Mouse (Mus musculus) layer of hippocampus, postnatal 10 days (tissue): ENCODE measurements around the gene Smim4. TPM values are rescaled to one million over a fixed set of nuclear protein-coding genes. Genes with fewer than 3 reads are reported as not detected.

Experiments
- DNase-seq, 2 experiments: peaks; one replicate each; pipeline ENCODE4 v3.0.0; 2021; ENCODE audit warnings: low spot score in 2 of 2
- total RNA-seq, 2 experiments: library from RNA; stranded (reverse); gene quantifications; 2 replicates each; pipeline ENCODE4 v1.2.3; 2021

Gene Smim4
- total RNA-seq, 2 experiments from 2014 or later: 32.5 to 33.5 TPM

DNA sequence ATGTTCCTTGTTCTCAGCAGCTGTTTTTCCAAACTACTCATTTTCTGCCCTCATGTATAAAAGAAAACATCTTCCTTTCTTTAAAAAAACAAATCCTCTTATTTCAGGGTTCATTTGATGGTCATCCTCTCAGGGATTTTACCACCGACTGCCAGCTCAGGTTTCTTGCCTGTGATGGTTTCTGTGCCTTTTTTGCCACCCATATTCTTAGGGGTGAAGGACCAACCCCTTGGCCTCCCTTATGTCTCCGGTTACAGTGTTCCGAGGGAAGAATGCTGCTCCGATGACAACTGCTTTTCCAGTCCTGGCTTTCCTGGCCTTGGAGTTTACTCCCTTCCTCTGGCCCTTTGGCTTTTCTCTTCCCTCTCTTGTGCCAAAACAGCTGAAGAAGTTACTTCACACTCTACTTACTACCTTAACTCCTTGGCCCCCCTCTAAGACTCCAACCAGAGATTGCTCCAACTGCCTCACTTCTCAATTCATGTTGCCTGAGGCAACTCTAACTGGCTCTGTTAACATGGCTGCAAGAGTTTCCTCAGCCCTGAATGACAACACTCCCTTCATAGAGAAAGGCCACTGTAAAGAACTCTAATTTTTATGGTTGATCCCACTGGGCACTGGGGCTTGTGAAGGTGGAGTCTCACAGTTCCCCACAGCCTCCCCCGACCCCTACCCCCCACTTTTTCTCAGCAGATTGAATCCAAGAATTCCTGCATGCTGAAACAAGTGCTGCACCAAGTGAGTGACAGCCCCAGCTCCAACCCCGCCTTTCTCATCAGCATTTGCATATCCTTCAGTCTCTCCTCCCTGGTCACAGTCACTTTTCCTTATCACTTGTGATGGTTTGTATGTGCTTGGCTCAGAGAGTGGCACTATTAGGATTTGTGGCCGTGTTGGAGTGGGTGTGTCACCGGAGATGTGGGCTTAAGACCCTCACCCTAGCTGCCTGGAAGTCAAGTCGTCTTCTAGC lies 3.4 kb downstream of the Smim4 start:
- no peak for DNase-seq

DNA sequence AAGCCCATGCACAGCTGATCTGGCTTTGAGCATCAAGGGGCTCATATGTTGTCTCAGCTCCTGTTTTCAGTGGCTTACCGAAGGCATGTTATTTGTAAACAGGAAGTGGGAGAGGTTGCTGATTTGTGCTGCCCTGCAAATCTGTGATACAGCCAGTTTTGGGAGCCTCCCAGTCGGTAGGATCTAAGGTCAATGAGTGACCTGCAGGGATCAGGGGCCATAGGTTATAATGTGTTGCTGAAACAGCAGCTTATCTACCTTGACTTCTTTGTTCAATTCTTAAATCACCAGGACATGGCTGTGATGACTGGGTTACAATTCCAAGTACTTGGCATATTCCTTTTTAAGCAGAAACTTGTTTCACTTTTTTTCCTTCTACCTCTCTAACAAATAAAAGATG lies 13.2 kb downstream of the Smim4 start:
- no peak for DNase-seq

DNA sequence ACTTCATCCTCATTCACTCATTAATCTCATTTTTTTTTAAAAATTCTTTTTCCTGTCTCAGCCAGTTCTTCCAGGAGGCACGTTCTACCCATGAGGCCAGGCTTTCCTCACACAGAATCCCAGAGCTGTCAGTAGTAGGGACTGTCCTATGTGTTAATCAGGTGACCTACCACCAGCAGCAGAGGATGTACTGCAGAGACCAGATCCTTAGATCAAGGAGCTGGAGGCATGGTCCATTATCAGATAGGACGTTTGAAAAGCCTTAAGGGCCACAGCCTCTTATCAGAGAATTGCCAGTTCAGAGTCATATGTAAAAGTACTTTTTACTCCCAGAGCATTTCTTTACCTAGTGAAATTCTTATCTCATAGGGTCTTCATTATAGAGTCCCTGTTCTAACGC lies 14.7 kb downstream of the Smim4 start:
- no peak for DNase-seq

DNA sequence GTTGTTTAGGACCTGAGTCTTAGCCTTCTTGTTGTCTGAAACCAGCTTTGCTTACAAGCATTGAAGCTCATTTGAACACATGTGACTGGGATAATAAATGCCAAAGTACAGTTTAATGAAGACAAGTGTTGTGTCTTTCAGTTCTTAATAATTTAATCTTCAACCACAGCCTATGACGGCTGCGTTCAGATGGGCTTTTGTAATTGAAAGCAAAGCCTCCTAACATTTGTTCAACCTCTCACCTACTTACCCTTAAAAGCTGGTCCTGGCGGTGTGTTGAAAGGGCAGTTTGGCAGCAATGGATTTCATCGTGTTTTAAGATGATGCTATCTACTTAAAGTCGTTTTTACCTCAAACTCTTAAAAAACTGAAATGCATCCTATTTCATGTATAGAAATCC lies 16.6 kb downstream of the Smim4 start:
- DNase-seq: no peak

DNA sequence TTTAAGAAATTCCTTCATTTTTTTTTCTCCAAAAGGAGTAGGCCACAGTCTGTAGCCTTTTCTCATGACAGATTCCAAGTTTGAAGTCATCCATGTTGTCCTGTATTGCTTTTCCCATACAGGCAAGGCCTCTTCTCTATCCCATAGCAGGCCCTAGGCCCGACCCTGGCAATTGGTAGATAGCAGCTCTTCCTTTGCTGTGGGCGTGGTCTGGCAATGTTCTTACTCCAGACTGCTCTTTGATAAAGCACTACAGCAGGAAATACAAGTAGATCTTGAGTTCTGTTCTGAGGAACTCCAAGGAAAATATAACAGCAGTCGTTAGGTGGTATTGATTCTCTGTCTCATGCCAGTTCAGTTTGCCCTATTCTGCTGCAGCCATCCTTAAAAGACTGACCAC lies 18.1 kb downstream of the Smim4 start:
- no peak for DNase-seq

DNA sequence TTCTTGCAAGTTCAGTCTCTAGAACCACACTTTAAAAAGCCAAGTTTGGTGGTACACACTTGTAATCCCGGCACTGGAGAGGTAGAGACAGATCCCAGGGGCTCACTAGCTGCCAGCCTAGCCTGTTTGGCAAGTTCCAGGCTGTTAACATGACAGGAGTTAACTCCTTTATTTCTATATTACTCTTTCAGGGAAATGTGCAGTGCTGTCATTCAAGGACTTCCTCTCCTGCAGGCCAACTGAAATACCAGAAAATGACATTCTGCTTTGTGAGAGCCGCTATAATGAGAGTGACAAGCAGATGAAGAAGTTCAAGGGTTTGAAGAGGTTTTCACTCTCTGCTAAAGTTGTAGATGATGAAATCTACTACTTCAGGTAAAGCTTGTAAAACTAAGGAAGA lies 23.6 kb downstream of the Smim4 start:
- no peak for DNase-seq

DNA sequence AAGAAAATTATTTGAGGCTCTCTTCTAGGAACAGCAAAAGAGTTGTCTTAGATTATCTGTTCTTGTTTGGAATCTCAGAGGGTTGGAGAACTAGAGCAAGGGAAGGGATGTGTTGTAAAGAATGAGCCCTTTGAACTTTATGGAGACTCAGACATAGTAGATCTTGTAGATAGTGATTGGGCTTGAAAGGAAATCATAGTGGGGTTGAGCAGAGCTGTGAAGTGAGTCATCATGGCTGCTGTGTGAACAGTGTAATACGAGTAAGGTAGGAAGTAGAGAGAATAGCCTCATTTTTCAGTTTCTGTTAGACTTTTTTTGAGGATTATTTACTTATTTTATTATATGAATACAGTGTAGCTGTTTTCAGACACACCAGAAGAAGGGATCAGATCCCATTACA lies 38.8 kb downstream of the Smim4 start:
- DNase-seq: no peak

DNA sequence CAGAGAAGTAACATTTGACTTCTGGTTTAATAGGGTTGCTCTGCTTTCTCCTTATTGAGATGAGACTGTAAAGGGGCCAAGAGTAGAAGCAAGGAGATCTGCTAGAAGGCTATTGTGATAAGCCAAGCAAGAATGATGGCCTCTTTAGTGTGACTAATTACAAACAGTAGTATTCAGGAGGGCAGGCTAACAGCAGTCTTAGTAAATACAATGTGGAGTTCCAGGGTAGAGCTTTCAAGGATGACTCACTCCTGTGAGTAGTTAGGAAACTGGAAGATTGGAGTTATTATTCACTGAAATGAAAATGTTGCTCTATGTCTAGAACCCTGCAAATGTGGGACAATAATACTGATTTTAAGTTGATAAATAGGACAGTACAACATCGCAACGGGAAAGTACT lies 40.2 kb downstream of the Smim4 start:
- no peak for DNase-seq

DNA sequence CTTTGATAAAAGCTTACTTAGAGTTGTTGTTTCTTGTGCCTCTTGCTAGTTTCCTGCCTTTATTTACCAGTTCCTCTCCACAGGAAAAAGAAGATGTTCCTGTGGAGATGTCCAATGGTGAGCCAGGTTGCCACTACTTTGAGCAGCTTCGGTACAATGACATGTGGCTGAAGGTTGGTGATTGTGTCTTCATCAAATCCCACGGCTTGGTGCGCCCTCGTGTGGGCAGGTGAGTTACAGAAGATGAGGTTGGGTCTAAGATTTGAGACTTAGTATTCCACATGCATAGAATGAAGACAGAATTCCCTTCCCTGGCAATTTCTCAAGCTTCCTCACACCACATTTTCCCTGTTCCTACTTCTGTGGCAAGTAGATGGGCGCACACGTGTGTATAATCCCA lies 41.3 kb downstream of the Smim4 start:
- no peak for DNase-seq

DNA sequence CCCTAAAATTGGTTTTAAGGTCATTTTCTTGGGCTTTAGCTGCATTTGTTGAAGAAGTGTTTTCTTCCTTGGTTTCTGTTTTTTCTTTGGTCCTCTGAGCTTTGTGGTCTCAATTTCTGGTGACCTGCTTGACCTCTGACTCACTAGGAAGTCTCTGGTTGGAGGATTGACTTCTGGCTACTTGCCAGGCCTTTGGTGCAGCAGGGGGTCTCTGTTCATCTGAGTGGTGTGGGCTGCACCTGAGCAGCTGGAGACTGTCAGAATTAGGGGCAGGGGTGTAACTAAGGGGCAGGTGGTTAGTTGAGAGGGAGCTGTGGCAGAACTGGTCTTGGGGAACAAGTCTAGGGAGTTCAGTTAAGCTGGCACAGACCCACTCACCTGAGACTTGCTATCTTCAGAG lies 47.6 kb downstream of the Smim4 start:
- no peak for DNase-seq

DNA sequence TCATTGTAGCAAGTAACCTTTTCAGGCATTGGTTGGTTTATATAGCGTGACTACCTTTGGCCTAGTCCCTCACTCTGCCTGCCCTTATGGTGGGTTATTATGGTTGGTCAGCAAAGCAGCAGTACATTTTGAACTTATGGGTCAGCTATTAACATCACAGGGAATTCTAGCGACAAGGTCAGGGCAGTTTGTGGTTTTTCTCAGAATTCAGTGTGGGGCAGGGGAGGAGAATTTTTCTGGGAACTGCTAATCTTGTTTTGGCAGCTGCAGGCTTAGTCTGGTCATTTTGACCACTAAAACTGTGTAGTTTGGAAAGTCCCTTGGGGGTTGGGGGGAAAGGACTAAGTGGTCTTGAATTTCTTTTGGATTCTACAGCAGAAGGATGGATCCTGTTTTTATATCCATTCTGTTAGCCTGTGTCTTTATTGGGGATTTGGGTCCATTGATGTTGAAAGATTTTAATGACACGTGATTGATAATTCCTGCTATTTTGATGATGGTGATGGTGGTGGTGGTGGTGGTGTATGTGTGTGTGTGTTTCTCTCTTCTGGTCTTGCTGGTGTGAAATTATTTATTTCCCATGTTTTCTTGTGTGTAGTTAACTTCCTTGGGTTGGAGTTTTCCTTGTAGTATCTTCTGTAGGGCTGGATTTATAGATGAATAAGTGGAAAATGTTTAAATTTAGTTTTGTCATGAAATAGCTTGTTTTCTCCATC lies 49.3 kb downstream of the Smim4 start:
- DNase-seq: no peak

DNA sequence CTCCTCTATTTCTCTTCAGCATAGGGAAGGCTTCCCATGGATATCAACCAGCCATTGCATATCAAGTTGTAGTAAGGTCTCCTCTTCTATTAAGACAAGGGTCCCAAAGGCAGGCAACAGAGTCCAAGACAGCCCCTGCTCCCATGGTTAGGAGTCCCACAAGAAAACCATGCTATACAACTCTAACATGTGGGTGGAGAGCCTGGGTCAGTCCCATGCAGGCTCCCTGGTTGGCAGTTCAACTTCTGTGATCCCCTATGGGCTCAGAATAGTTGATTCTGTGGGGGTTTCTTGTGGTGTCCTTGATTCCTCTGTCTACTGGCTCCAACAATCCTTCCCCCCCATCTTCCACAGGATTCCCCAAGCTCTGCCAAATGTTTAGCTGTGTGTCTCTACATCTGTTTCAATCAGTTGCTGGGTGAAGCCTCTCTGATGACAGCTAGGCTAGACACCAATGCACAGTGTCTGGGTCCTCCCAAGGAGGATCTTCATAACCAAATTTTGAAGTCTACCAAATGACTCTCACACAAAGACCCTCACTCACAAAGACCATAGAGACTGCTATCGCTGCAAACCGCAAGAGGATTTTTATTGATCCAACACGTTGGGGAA lies 50.1 kb downstream of the Smim4 start:
- no peak for DNase-seq

DNA sequence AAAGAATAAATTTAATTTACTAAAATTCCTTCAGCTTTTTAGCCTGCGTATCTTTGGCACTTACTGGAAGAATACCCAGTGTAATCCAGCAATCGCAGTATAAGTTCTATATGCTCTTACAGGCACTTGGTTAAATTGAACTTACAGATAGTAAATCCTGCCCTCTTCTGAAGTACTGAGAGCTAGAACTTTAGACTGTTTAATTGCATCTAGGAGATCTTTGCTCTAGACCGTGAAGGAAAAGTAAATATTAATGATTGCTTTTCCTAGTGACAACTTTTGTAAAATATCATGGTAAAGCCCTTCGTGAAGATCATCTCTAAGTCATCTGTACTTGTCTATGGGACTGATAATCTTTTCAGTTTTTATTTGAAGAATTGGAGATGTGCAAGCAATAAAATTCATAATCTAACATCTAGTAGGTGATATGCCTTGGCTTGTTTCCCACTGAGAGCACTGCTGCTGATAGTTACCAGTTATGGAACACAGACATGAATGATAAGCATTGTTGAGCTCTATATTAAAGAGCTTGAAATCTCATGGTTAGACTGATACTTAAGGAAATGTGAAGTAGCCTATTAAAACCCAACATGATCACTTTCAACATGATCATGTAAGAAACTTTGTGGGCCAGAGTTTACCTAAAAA lies 59.5 kb downstream of the Smim4 start:
- DNase-seq: no peak

DNA sequence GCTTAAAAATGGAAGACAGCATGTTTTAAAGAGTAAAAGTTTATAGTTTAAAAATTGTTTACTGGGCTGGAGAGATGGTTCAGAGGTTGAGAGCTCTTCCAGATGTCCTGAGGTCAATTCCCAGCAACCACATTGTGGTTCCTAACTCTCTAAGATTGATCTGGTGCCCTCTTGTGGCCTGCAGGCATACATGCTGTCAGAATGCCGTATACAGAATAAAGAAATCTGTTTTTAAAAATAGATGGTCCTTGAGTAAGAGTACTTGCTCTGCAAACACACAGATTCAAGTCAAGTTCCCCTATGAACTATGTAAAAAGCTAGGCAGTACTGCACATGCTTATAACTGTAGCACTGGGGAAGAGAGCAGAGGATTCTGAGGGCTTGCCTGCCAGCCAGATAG lies 66.5 kb downstream of the Smim4 start:
- DNase-seq: no peak

DNA sequence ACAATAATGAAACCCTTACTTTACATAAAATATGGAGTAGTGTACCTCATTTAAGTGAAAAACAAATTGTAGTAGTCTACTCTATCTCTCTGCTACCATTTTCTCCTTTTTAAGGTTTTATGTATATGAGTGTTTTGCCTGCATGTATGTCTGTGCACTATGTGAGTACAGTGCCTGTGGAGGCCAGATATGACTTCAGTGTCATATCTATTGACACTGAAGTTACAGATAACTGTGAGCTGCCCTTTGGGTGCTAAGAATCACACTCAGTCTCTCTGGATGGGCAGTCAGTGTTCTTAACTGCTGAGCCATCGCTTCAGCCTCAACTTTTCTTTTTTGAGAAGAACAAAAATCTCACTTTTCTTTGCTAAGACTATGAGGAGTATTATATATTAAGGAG lies 82.9 kb downstream of the Smim4 start:
- DNase-seq: no peak

DNA sequence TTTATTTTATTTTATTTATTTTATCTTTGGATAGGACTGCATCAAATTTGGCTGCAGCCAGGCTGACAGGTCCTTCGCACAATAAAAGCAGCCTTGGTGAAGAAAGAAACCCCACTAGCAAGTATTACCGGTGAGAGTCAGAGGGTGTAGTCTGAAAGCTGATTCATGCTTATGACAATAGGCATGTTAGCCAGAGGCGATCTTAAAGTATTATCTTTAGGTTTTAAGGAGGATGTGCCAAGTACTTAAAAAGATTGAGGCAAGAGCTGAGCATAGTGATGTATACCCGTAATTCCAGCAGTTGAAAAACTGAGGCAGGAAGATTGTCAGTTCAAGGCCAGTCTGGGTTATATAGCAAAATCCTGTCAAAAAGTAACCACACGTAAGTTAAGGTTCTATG lies 83.5 kb downstream of the Smim4 start:
- no peak for DNase-seq

Other genes with a start within 250 kb of the Smim4 start
- 1 to 10 TPM; 2.4 to 2.7 TPM for gene Mustn1, start 249.8 kb downstream of the Smim4 start, total RNA-seq
- under 1 TPM in 1 of 2 experiments, not detected in 1; 0.37 TPM for gene Itih4, start 242.5 kb downstream of the Smim4 start, total RNA-seq
- 1 to 10 TPM; 8.8 to 8.9 TPM for gene Itih3, start 205.2 kb downstream of the Smim4 start, total RNA-seq
- not detected for gene Itih1, start 185.7 kb downstream of the Smim4 start, total RNA-seq
- gene Nek4, start 177.6 kb downstream of the Smim4 start, total RNA-seq: 10 to 100 TPM; 14.8 to 15.1 TPM
- gene Glt8d1, start 127.6 kb downstream of the Smim4 start, total RNA-seq: 10 to 100 TPM; 33.8 to 37.7 TPM
- 100 to 1,000 TPM; 177 to 186 TPM for gene Spcs1, start 127.3 kb downstream of the Smim4 start, total RNA-seq
- 10 to 100 TPM; 71.0 to 71.2 TPM for gene Pbrm1, start 109.8 kb downstream of the Smim4 start, total RNA-seq
- 10 to 100 TPM; 54.4 to 66.8 TPM for gene Gnl3, start 109.8 kb downstream of the Smim4 start, total RNA-seq
- 10 to 100 TPM; 18.0 to 22.5 TPM for gene Nt5dc2, start 2.1 kb upstream of the Smim4 start, total RNA-seq
- gene Stab1, start 39.7 kb upstream of the Smim4 start, total RNA-seq: 10 to 100 TPM; 26.9 to 40.4 TPM
- gene Tnnc1, start 79.4 kb upstream of the Smim4 start, total RNA-seq: 1 to 10 TPM in 1 of 2 experiments, under 1 TPM in 1; 0.67 to 2.0 TPM
- gene Nisch, start 88.0 kb upstream of the Smim4 start, total RNA-seq: 100 to 1,000 TPM; 424 to 481 TPM
- 1 to 10 TPM; 4.7 to 5.4 TPM for gene Sema3g, start 88.9 kb upstream of the Smim4 start, total RNA-seq
- 1 to 10 TPM; 4.8 to 5.2 TPM for gene Phf7, start 122.4 kb upstream of the Smim4 start, total RNA-seq
- 100 to 1,000 TPM; 117 to 123 TPM for gene Bap1, start 122.5 kb upstream of the Smim4 start, total RNA-seq
- gene Dnah1, start 194.9 kb upstream of the Smim4 start, total RNA-seq: 1 to 10 TPM; 2.2 to 2.4 TPM
- gene Capn7, start 207.7 kb upstream of the Smim4 start, total RNA-seq: 10 to 100 TPM; 39.9 to 41.5 TPM